Mouse (Mus musculus) inflammation-experienced regulatory T-cells, adult 6 months (primary cell): ENCODE measurements around the gene Hdac7. TPM values are rescaled to one million over a fixed set of nuclear protein-coding genes. Genes with fewer than 3 reads are reported as not detected.
"Not testable (repeated sequence)": the region's sequence is repeated elsewhere in the genome, so short reads cannot be mapped to it uniquely, and the experiment has no call there.

Experiments used
- ATAC-seq: one replicate; pipeline ENCODE4 v1.8.0; 2017
- polyA plus RNA-seq, 3 experiments: library from polyadenylated mRNA; unstranded; fragments of 100-300 nt; shearing (Covaris generic); gene quantifications; one replicate each; pipeline ENCODE4 v1.2.1; 2017

The Hdac7 gene
- 10 to 100 TPM; 47.2 to 80.6 (median 77.9) TPM for polyA plus RNA-seq

- ATAC-seq = no peak
These were observed at the start of gene Hdac7 for GRCm38 (mm10) chr15:97844037-97845034. Gene Hdac7, minus strand, starts transcription at chr15:97844502.

GRCm38 (mm10) chr15:97892506-97892905, 48.2 kb upstream of the Hdac7 start:
- no peak for ATAC-seq

- ATAC-seq = no peak
These were observed 46.1 kb upstream of the Hdac7 start for GRCm38 (mm10) chr15:97890450-97890849.

- ATAC-seq = no peak
These were observed 45.7 kb upstream of the Hdac7 start for GRCm38 (mm10) chr15:97890017-97890416.

- no peak for ATAC-seq
These were observed 43.3 kb upstream of the Hdac7 start for GRCm38 (mm10) chr15:97887541-97888016.

- ATAC-seq = no peak
These were observed 37.1 kb upstream of the Hdac7 start for GRCm38 (mm10) chr15:97881423-97881822.

GRCm38 (mm10) chr15:97880441-97880840, 36.1 kb upstream of the Hdac7 start:
- no peak for ATAC-seq

- no peak for ATAC-seq
These were observed 34.5 kb upstream of the Hdac7 start for GRCm38 (mm10) chr15:97878696-97879328.

- ATAC-seq = no peak
These were observed 31.5 kb upstream of the Hdac7 start for GRCm38 (mm10) chr15:97875784-97876183.

- no peak for ATAC-seq
These were observed 29.4 kb upstream of the Hdac7 start for GRCm38 (mm10) chr15:97873717-97874116.

GRCm38 (mm10) chr15:97872161-97872560, 27.9 kb upstream of the Hdac7 start:
- ATAC-seq = no peak

- no peak for ATAC-seq
These were observed 27.0 kb upstream of the Hdac7 start for GRCm38 (mm10) chr15:97871055-97872030.

- not testable (repeated sequence) for ATAC-seq
These were observed 25.8 kb upstream of the Hdac7 start for GRCm38 (mm10) chr15:97870116-97870515.

GRCm38 (mm10) chr15:97868985-97869384, 24.7 kb upstream of the Hdac7 start:
- no peak for ATAC-seq

GRCm38 (mm10) chr15:97865988-97866387, 21.7 kb upstream of the Hdac7 start:
- no peak for ATAC-seq

GRCm38 (mm10) chr15:97865175-97865574, 20.9 kb upstream of the Hdac7 start:
- ATAC-seq = no peak

GRCm38 (mm10) chr15:97864361-97865045, 20.2 kb upstream of the Hdac7 start:
- ATAC-seq = no peak

- no peak for ATAC-seq
These were observed 19.2 kb upstream of the Hdac7 start for GRCm38 (mm10) chr15:97863494-97863881.

- ATAC-seq = no peak
These were observed 18.7 kb upstream of the Hdac7 start for GRCm38 (mm10) chr15:97862881-97863493.

- ATAC-seq = no peak
These were observed 16.1 kb upstream of the Hdac7 start for GRCm38 (mm10) chr15:97860353-97860752.

GRCm38 (mm10) chr15:97858431-97858830, 14.1 kb upstream of the Hdac7 start:
- ATAC-seq = no peak
